Mouse (Mus musculus): ENCODE results near the gene Fam166b. TPM values are rescaled to one million over a fixed set of nuclear protein-coding genes. Genes with fewer than 3 reads are reported as not detected.

The Fam166b gene
- polyA plus RNA-seq, 1 experiment from 2014 or later, result 1.5 TPM

DNA sequence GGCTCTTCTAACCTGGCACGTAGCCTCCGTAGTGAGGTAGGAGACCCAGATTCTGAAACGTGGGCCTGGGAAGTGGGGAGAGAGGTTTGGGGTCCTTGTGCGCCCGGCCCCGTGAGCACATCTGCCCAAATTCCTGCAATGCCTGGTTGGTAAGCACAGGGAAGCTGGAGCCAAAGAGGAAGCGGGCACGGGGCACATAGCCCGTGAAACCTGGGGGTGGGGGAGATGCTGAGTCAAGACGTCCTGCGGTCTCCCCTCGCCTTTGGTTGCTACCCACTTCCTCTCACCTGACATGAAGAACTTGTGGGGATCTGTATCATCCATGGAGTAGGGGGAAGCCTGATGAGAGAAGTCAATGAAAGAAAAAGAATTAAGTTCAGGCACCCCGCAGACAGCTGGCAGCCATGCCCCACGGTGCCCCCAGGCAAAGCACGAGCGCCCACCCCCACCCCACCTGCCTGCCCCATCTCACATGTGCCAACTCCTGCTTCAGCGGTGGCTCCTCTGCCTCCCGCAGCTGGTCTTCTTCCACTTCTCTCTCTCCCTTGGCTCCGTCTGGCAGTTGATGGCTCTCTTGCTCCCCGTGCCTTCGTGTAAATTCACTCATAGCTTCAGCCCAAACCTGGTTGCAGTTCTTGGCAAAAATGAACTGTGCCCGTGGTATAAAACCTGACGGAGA lies 1.3 kb downstream of the Fam166b start:
- Histone ChIP-seq H3K36me3 (peaks cover 45% of the 10 kb centered on the region), H3K4me2 (no peak overlapping the region; the same call in 1 of the 2 replicates), H3K27ac (replicated peaks) (no peak overlapping the region), H3K4me3 (no peak overlapping the region), H3K9me3 (no peaks in the 10 kb centered on the region), H3K9ac (no peak overlapping the region), H3K4me1 (replicated peaks) (peaks cover 24% of the 10 kb centered on the region), H3K27me3 (peaks cover 13% of the 10 kb centered on the region)
- ATAC-seq (ENCODE audit: low FRiP score, low read depth), result no peak
- WGBS, result 19% methylated on average over 23 of the region's 23 CpGs

DNA sequence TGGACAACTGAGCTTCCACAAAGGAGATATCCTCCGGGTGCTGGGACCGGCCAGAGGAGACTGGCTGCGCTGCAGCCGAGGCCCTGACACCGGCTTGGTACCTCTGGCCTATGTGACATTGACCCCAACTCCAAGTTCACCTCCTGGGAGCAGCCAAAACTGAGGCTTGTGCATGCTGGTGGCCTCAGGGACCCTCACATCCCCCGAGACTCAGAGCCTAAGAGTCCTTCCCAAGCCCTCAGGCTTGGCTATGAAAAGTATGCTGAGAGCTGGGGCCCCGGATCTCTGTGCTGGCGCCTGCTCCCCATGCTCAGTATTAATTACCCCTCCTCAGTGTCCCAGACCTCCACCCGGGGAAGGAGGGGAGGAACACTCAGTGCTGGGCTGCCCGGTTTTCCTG lies 2.4 kb downstream of the Fam166b start:
- no peak overlapping the region for H3K4me2 ChIP-seq
- peaks cover 21% of the 10 kb centered on the region for H3K4me1 ChIP-seq (replicated peaks)
- H3K4me3 ChIP-seq, result no peak overlapping the region
- H3K27ac ChIP-seq (replicated peaks), result no peak overlapping the region
- H3K9ac ChIP-seq, result no peak overlapping the region
- H3K36me3 ChIP-seq, result peaks cover 57% of the 10 kb centered on the region
- WGBS, result 52% methylated on average over 10 of the region's 10 CpGs
- no peaks in the 10 kb centered on the region for H3K9me3 ChIP-seq
- no peak for ATAC-seq (ENCODE audit: low FRiP score, low read depth)
- H3K27me3 ChIP-seq, result peaks cover 21% of the 10 kb centered on the region

DNA sequence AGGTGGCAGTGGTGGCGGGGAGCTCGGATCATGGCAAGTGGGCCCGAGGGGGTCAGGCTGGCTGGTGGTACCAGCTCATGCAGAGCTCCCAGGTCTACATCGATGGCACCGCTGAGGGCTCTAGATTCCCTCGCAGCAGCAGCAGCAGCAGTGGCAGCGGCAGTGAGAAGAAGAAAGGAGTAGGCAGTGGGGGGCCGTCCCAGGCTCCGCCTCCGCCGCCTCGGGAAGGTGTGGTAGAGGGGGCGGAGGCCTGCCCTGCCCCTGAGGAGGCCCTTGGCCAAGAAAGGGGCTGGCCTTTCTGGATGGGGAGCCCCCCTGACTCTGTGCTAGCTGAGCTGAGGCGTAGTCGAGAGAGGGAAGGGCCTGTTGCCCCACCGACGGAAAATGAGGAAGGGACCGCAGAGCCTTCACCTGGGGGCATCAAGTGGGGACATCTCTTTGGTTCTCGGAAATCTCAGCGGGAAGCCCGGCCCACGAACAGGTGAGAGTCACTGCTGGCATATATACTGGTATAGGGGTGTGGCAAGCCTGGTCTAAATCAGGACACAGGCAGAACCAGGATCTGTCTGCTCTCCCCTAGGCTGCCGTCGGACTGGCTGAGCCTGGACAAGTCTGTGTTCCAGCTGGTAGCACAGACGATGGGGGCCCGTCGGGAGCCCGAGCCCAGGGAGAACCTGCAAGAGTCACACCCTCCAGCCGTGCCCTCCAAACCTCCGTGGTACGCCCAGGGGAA lies 3.1 kb downstream of the Fam166b start:
- no peak overlapping the region for H3K4me2 ChIP-seq
- no peaks in the 10 kb centered on the region for H3K9me3 ChIP-seq
- WGBS, result 24% methylated on average over 31 of the region's 31 CpGs
- no peak overlapping the region for H3K4me3 ChIP-seq
- H3K27ac ChIP-seq (replicated peaks), result no peak overlapping the region
- H3K36me3 ChIP-seq, result peaks cover 58% of the 10 kb centered on the region
- ATAC-seq (ENCODE audit: low FRiP score, low read depth), result no peak
- peaks cover 21% of the 10 kb centered on the region for H3K27me3 ChIP-seq
- peaks cover 21% of the 10 kb centered on the region for H3K4me1 ChIP-seq (replicated peaks)
- no peak overlapping the region for H3K9ac ChIP-seq

DNA sequence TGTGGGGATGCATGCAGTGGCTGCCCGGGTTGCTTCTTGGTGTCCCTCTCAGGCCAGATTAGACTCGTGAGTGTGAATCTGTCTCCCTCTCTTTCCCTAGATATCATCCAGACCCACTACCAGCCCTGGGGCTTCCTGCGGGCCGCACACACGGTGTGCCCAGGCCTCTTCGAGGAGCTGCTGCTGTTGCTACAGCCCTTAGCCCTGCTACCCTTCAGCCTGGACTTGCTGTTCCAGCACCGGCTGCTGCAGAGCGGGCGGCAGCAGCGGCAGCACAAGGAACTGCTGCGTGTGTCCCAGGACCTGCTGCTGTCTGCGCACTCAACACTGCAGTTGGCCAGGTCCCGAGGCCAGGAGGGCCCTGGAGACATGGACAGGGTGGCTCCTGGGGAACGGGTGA lies 3.7 kb downstream of the Fam166b start:
- Histone ChIP-seq H3K4me1 (replicated peaks) (peaks cover 22% of the 10 kb centered on the region), H3K9me3 (no peaks in the 10 kb centered on the region), H3K9ac (no peak overlapping the region), H3K4me3 (no peak overlapping the region), H3K27me3 (peaks cover 21% of the 10 kb centered on the region), H3K27ac (replicated peaks) (no peak overlapping the region), H3K36me3 (peaks cover 58% of the 10 kb centered on the region), H3K4me2 (no peak overlapping the region)
- WGBS, result 32% methylated on average over 14 of the region's 14 CpGs
- no peak for ATAC-seq (ENCODE audit: low FRiP score, low read depth)

DNA sequence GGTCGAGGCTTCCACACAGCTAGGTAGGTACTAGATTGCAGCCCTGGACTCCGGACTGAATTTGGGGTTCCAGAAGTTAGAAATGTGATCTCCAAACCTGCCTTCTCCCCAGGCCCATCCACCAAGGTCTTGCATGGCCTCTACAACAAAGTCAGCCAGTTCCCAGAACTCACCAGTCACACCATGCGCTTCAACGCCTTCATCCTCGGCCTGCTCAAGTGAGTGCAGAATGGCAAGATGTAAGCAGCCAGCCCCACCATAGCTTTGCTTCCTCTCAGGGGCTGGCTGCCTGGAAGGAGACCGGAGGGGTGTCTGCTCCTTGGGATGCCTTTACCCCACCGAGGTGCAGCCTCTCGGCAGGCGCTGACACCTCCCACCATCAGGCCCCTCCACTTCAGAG lies 4.9 kb downstream of the Fam166b start:
- H3K9ac ChIP-seq, result no peak overlapping the region
- no peak overlapping the region for H3K4me2 ChIP-seq
- peaks cover 21% of the 10 kb centered on the region for H3K27me3 ChIP-seq
- H3K27ac ChIP-seq (replicated peaks), result no peak overlapping the region
- peaks cover 58% of the 10 kb centered on the region for H3K36me3 ChIP-seq
- H3K4me1 ChIP-seq (replicated peaks), result peaks cover 25% of the 10 kb centered on the region
- WGBS, result 83% methylated on average over 9 of the region's 9 CpGs
- H3K9me3 ChIP-seq, result no peaks in the 10 kb centered on the region
- H3K4me3 ChIP-seq, result no peak overlapping the region
- no peak for ATAC-seq (ENCODE audit: low FRiP score, low read depth)

- WGBS, result 87% methylated on average over 20 of the region's 20 CpGs
- Histone ChIP-seq H3K27ac (replicated peaks) (no peak overlapping the region), H3K4me3 (no peak overlapping the region), H3K9ac (no peak overlapping the region), H3K9me3 (no peaks in the 10 kb centered on the region), H3K27me3 (peaks cover 21% of the 10 kb centered on the region), H3K4me2 (no peak overlapping the region), H3K4me1 (replicated peaks) (peaks cover 23% of the 10 kb centered on the region; the same call in 1 of the 2 replicates), H3K36me3 (peaks cover 60% of the 10 kb centered on the region)
- ATAC-seq (ENCODE audit: low FRiP score, low read depth), result no peak
Measured at GRCm38 (mm10) chr4:43423267-43423934, 5.5 kb downstream of the Fam166b start.

- Histone ChIP-seq H3K4me2 (no peak overlapping the region), H3K27me3 (peaks cover 21% of the 10 kb centered on the region), H3K4me3 (no peak overlapping the region), H3K9me3 (no peaks in the 10 kb centered on the region), H3K9ac (no peak overlapping the region), H3K36me3 (peaks cover 70% of the 10 kb centered on the region), H3K4me1 (replicated peaks) (0 out of 2 replicates have a peak, but pooled peaks cover 8% of the 10 kb centered on the region), H3K27ac (replicated peaks) (no peak overlapping the region)
- WGBS, result 78% methylated on average over 28 of the region's 28 CpGs
- no peak for ATAC-seq (ENCODE audit: low FRiP score, low read depth)
Measured at GRCm38 (mm10) chr4:43421632-43422240, 7.2 kb downstream of the Fam166b start.

DNA sequence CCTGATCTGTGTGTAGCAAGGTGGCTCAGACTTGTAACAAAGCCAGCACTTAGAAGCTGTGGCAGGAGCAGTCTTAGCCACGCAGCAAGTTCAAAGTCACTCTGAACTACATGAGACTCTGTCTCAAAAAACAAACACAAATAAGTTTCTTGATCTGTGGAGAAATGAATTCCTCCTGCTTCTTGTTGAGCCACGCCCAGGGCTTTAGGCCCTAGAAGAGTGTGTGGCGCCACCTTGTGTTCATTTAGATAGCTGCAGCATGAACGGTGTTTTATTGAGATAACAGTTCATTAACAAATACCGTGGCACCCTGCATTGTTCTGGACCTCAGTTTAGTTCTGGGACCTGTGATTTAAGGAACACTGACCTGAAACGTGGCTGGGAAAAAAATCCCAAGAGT lies 8.6 kb downstream of the Fam166b start:
- H3K27ac ChIP-seq (replicated peaks), result no peak overlapping the region
- no peak overlapping the region for H3K4me3 ChIP-seq
- no peak for ATAC-seq (ENCODE audit: low FRiP score, low read depth)
- H3K36me3 ChIP-seq, result peaks cover 70% of the 10 kb centered on the region
- 7% methylated on average over 6 of the region's 6 CpGs for WGBS
- H3K9ac ChIP-seq, result no peak overlapping the region; the same call in 1 of the 2 replicates
- H3K4me1 ChIP-seq (replicated peaks), result 0 out of 2 replicates have a peak, but pooled peaks cover 8% of the 10 kb centered on the region
- H3K27me3 ChIP-seq, result peaks cover 21% of the 10 kb centered on the region
- H3K9me3 ChIP-seq, result no peaks in the 10 kb centered on the region
- H3K4me2 ChIP-seq, result no peak overlapping the region

DNA sequence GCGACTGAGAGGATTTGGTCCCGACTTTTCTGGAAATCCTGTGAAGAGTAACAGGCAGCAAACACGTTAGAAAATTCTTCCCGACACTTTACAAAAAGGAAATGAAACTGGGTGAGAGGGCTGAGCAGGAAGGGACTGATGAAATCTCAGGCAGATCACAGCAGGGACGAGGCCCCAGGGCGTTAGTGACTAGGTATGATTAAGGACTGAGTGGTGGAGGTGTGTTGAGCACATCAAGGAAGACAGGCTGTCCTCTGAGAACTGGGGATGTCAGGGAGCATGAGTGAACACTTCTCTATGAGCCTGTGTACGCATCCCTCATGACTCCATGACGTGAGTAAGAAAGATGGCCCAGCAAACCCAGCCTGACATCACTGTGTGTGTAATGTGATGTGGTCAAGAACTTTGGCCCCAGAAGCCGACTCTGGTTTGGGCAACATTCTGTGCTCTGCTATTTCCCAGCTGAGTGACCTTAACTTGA lies 9.1 kb downstream of the Fam166b start:
- Histone ChIP-seq H3K4me3 (no peak overlapping the region), H3K4me2 (no peak overlapping the region), H3K27me3 (peaks cover 21% of the 10 kb centered on the region), H3K9me3 (no peaks in the 10 kb centered on the region), H3K27ac (replicated peaks) (no peak overlapping the region), H3K4me1 (replicated peaks) (0 out of 2 replicates have a peak, but pooled peaks cover 8% of the 10 kb centered on the region), H3K9ac (no peak overlapping the region; the same call in 1 of the 2 replicates), H3K36me3 (peaks cover 69% of the 10 kb centered on the region)
- 67% methylated on average over 9 of the region's 9 CpGs for WGBS
- ATAC-seq (ENCODE audit: low FRiP score, low read depth), result peak; percentile 27

DNA sequence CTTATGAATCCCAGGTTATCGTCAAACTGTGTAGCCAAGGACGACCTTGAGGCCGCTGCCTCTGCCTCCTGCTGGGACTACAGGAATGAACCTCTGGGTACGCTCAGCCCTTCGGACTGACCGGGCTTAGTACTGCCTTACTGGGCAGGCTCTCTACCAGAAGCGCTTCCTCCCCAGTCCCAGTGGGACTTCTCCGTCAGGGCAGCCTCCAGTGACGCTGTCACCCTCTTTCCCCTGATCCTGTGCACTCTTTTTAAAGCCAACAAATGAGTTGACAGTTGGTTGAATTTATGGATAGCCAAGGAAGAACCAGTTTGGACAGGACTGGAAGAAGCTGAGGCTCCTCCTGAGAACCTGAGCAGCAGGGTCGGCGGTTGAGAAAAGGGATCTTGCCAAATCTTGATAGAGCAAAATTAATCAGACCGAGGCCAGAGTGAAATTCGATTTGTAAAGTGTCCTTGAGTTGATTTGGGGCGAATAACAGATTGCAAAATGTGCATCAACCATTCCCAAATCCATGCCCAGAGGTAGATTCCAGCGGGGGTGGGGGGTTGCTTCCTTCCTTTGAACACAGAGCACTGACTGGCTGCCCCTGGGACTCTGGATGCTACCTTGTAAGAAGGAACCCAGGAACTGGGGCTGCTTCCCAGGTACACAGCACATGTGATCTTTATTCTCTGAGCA lies 9.8 kb downstream of the Fam166b start:
- H3K9ac ChIP-seq, result no peak overlapping the region; the same call in 1 of the 2 replicates
- no peak overlapping the region for H3K4me3 ChIP-seq
- peaks cover 16% of the 10 kb centered on the region; the same call in 1 of the 2 replicates for H3K27me3 ChIP-seq
- no peak for ATAC-seq (ENCODE audit: low FRiP score, low read depth)
- H3K36me3 ChIP-seq, result peaks cover 64% of the 10 kb centered on the region
- H3K27ac ChIP-seq (replicated peaks), result no peak overlapping the region
- H3K4me1 ChIP-seq (replicated peaks), result 0 out of 2 replicates have a peak, but pooled peaks cover 8% of the 10 kb centered on the region
- 58% methylated on average over 15 of the region's 15 CpGs for WGBS
- no peak overlapping the region for H3K4me2 ChIP-seq
- no peaks in the 10 kb centered on the region for H3K9me3 ChIP-seq

GRCm38 (mm10) chr4:43418450-43418849 lies 10.5 kb downstream of the Fam166b start:
- H3K27ac ChIP-seq (replicated peaks), result no peak overlapping the region
- 0 out of 2 replicates have a peak, but pooled peaks cover 8% of the 10 kb centered on the region for H3K4me1 ChIP-seq (replicated peaks)
- no peak overlapping the region for H3K4me3 ChIP-seq
- no peak overlapping the region for H3K4me2 ChIP-seq
- ATAC-seq (ENCODE audit: low FRiP score, low read depth), result no peak
- H3K27me3 ChIP-seq, result peaks cover 11% of the 10 kb centered on the region; the same call in 1 of the 2 replicates
- 79% methylated on average over 4 of the region's 4 CpGs for WGBS
- H3K9me3 ChIP-seq, result no peaks in the 10 kb centered on the region
- H3K36me3 ChIP-seq, result peaks cover 57% of the 10 kb centered on the region
- no peak overlapping the region for H3K9ac ChIP-seq

Data from hindbrain, embryonic 15.5 days (tissue).